Mouse (Mus musculus) cerebellum, postnatal 4 days (tissue): Measurements from ENCODE around the gene Srebf1.

Experiments
- DNase-seq, 2 experiments: peaks; one replicate each; pipeline ENCODE4 v3.0.0; 2022; ENCODE audit warnings: low spot score in 2 of 2, mixed read lengths in 1 of 2

The Srebf1 gene

DNA sequence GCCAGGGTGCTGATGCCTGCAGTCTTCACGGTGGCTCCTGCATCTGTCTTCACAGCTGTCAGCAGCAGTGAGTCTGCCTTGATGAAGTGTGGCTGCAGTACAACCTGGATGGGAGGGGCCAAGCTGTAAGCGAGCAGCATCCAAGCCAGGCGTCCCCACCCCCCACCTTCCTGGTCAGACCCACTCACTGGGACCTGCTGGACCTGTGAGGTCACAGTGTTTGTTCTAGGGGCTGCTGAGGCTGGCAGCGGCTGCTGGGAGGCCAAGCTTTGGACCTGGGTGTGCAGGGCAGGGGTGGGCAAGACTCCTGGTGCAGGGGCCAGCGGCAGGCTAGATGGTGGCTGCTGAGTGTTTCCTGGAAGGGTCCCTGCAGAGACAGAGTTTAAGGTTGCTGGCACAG, 16.2 kb downstream of the Srebf1 start:
- no peak for DNase-seq

DNA sequence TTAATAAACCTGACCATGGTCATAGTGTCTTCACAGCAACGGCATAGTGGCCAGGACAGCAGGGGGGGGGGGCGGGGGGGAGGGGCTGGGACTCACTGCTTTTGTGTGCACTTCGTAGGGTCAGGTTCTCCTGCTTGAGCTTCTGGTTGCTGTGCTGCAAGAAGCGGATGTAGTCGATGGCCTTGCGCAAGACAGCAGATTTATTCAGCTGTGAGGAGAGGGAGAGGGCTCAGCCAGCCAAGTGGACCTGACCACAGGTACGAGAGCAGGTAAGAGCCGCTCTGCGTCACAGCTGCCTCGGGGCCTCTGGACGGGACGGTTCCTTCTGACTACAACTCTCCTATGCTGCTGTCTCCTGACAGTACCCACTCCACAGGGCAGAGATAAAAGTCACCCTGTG, 17.4 kb downstream of the Srebf1 start:
- DNase-seq: no peak

DNA sequence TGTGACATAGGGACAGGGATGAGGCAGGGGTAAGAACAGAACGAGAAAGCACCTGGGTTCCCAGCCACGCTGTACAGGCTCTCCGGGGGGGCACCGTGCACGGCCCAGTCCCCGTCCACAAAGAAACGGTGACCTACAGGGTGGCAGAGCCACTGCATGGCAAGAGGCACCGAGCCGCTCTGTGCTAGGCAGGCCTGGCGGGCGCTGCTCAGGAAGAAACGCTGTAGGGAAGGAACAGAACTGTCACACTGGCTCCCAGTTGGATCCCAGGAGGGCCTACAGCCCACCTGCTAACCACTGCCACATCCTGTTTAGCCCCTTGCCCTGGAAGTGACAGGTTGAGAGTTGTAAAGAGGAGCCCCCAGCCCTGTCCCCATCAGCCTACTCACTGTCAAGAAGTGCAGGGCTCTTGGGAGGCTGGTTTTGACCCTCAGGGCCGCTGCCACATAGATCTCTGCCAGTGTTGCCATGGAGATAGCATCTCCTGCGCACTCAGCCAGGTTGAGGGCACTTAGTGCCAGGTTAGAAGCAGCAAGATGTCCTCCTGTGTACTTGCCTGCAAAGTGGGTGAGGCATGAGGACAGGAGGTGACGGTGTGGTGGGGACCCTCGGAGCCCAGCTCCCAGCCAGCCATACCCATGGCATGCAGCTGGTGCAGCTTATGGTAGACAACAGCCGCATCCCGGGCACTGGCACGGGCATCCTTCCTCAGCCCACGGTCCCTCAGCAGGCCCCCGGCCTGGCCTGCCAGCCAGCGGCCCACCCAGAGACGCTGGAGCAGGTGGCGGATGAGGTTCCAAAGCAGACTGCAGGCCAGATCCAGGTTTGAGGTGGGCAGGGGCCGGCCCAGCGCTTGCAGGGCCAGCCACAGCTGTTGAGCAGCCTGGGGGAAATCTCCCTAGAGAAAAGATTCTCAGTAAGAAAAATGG, 19.4 kb downstream of the Srebf1 start:
- DNase-seq: peak in 1 of 2 experiments; percentile 70

DNA sequence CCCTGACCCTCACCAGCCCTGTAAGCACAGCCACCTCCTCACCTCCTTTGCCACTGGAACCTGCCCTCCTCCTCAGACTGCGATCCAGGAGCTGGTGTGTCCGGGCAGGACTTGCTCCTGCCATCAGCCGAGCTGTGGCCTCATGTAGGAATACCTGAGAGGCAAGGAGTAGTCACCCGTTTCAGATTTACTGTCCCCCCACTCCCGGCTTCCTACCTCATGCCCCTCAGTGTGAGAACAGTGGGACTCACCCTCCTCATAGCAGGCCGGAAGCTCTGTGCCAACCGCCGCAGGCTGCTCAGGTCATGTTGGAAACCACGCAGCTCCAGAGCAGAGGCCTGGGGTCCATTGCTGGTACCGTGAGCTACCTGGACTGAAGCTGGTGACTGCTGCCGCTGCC, 22.0 kb downstream of the Srebf1 start:
- DNase-seq: peak in 1 of 2 experiments; percentile 23

DNA sequence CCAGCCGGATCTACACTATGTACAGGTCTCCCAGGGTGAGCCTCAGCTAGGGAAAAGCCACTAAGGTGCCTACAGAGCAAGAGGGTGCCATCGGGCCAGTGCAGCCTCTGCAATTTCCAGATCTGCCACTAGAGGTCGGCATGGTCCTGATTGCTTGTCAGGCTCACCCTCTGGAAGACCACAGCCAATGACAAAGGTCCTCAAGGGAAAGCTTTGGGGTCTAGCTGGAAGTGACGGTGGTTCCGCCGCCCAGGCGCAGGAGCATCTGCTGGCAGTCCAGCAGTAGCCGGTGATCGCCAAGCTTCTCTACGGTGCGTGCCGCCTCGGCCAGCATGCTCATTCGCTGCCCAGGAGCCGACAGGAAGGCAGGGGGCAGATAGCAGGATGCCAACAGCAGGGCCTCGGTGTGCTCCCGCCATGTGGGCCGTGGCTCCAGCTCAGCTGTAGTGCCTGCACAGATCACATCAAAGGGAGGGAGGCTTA, 22.6 kb downstream of the Srebf1 start:
- peak; percentile 98 to 99 for DNase-seq

DNA sequence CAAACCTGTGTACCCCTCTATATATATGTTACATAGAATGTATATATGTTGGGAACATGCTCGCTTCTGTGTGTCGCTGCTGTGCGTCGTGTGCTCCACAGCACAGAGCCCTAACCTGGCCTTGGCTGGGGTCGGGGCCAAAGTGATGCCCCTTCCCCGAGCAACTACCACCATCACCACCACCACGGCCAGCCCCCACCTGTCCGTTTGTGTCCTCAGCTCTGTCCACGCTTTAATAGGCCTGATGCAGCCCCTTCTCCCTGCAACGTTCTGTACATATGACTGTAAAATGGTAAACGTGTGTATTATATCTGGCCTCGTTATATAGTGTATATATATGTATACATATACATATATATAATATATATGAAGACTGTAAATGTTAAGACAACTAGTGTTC, 23.7 kb downstream of the Srebf1 start:
- peak in 1 of 2 experiments; percentile 7 for DNase-seq

DNA sequence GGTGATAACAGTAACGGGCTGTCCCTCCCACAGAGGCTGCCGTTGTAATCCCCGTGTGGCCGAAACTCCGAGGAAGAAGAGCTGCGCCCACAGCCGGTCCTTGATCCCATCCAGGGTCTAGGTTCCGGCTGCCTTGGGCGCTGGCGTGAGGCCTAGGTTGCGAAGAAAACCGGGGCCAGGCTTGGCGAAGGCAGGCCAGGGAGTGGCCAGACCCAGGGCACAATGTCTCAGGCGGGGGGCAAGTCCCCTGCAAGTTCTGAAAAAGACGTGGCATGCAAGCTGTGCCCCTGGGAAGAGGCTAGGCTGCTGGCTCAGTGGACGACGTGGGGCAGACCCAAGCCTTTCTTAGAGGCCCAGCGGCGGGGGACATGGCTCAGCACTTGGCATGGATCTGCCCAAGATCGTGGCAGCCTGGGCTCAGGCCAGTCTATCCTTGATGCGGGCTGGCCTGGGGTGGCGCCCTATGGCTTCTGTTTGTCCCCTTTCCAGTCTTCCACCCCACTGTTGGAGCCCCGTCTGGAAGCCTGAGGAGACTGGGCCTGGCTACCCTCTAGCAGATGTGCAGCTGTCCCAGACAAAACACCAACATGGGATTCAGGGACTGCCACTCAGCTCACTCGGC, 24.3 kb downstream of the Srebf1 start:
- DNase-seq: peak in 1 of 2 experiments; percentile 61

DNA sequence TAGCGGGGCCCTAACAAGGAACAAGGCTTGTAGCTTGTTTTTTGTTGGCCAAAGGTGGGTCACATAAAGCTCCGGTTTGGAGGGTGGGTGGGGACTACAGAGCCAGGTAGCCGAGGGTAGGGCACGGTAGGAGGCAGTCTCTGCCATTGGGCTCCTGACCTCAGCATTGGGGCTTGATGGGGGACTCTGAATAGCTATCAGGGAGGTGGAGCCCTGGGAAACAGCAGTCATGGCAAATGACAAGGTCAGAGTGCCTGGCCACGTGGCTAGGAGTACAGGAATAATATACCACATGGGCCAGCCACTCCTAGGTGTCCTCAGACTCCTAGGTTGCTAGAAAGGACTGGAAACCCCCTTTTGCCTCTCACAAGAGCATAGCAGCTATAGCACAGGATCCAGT, 26.0 kb downstream of the Srebf1 start:
- DNase-seq: no peak

DNA sequence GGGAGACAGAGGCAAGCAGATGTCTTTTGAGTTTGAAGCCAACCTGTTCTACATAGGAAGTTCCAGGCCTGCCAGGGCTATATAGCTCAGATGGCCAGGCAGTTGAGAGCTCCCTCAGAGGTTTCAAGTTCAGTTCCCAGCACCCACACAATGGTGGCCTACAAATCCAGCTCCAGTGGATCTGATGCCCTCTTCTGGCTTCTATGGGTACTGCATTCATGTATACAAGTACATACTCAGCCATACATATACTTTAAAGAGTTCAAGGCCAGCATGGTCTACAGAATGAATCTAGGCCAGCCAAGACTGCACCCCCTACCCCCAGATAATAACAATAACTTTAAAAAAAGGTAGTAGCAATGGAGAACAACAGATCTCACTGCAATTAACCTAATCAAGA, 27.3 kb downstream of the Srebf1 start:
- peak in 1 of 2 experiments; percentile 27 for DNase-seq

DNA sequence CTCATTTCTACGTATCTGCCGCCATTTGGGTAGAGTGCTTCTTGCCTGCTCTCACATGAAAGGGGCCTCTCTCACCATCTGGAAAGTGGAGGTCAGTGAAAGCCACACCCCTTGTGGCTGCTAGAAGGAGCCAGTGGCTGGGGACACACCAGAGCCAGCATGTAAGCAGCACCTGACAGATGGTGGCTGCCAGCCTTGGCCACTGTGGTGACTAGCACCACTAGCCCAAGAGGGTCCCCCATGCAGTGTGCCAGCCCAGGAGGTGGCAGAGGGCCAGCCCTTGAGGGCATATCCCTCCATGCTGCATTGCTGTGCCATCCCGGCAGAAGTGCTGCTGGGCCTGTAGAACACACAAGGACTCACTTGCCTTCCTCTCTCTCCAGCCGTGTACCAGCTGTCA, 28.8 kb downstream of the Srebf1 start:
- peak in 1 of 2 experiments; percentile 81 for DNase-seq

DNA sequence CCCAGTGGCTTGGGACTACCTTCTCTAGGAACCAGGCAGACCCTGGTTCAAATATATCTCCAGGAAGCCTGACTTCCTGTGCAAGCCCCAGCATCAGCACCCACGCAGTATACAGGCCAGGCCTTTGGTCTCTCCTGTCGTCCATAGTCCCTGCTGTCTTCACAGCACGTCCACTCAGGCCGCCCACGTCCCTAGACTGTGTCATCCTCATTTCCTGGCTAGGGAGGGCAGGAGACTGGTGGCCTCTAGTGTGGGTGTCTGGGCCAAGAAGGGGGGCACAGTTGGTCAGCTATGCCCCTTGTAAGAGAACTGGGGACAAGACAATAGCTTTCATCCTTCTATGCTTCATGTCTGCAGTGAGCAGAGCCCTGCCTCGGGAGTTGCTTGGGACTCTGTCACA, 29.8 kb downstream of the Srebf1 start:
- no peak for DNase-seq

DNA sequence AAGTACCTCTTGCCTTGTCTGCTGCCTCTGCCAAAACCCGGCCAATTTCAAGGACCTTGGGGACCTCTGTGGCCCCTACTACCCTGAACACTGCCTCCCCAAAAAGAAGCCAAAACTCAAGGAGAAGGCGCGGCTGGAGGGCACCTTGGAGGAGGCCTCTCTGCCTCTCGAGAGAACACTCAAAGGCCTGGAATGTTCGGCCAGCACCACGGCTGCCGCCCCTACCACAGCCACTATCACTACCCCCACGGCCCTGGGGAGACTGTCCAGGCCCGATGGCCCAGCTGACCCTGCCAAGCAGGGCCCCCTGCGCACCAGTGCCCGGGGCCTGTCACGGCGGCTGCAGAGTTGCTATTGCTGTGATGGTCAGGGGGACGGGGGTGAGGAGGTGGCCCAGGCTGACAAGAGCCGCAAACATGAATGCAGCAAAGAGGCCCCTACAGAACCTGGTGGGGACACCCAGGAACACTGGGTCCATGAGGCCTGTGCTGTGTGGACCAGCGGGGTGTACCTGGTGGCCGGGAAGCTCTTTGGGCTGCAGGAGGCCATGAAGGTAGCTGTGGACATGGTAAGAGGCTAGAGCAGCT, 32.2 kb downstream of the Srebf1 start:
- no peak for DNase-seq

DNA sequence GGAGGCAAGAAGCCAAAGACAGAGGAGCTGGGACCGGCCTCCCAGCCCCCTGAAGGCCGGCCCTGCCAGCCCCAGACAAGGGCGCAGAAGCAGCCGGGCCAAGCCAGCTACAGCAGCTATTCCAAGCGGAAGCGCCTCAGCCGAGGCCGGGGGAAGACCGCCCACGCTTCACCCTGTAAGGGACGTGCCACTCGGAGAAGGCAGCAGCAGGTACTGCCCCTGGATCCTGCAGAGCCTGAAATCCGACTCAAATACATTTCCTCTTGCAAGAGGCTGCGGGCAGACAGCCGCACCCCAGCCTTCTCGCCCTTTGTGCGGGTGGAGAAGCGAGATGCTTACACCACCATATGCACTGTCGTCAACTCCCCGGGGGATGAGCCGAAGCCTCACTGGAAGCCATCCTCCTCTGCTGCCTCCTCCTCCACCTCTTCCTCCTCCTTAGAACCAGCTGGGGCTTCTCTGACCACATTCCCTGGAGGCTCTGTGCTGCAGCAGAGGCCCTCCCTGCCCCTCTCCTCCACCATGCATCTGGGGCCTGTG, 32.8 kb downstream of the Srebf1 start:
- peak in 1 of 2 experiments; percentile 49 for DNase-seq

DNA sequence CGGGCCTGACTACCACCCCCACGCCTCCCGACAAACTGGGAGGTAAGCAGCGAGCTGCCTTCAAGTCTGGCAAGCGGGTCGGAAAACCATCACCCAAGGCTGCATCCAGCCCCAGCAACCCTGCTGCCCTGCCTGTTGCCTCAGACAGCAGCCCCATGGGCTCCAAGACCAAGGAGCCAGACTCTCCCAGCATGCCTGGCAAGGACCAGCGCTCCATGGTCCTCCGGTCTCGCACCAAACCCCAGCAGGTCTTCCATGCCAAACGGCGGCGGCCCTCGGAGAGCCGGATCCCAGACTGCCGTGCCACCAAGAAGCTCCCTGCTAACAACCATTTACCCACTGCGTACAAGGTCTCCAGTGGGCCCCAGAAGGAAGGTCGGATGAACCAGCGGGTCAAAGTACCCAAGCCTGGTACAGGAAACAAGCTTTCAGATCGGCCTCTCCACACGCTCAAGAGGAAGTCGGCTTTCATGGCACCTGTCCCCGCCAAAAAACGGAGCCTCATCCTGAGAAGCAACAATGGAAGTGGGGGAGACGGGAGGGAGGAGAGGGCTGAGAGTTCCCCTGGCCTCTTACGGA, 34.0 kb downstream of the Srebf1 start:
- DNase-seq: peak in 1 of 2 experiments; percentile 10

DNA sequence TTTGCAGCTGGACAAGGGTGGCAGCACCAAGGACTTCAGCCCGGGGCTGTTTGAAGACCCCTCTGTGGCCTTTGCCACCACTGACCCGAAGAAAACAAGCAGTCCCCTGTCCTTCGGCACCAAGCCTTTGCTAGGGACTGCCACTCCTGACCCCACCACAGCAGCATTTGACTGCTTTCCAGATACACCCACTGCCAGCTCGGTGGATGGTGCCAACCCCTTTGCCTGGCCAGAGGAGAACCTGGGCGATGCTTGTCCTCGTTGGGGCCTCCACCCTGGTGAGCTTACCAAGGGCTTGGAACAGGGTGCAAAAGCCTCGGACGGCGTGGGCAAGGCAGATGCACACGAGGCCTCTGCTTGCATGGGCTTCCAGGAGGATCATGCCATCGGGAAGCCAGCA, 35.3 kb downstream of the Srebf1 start:
- peak in 1 of 2 experiments; percentile 42 for DNase-seq

DNA sequence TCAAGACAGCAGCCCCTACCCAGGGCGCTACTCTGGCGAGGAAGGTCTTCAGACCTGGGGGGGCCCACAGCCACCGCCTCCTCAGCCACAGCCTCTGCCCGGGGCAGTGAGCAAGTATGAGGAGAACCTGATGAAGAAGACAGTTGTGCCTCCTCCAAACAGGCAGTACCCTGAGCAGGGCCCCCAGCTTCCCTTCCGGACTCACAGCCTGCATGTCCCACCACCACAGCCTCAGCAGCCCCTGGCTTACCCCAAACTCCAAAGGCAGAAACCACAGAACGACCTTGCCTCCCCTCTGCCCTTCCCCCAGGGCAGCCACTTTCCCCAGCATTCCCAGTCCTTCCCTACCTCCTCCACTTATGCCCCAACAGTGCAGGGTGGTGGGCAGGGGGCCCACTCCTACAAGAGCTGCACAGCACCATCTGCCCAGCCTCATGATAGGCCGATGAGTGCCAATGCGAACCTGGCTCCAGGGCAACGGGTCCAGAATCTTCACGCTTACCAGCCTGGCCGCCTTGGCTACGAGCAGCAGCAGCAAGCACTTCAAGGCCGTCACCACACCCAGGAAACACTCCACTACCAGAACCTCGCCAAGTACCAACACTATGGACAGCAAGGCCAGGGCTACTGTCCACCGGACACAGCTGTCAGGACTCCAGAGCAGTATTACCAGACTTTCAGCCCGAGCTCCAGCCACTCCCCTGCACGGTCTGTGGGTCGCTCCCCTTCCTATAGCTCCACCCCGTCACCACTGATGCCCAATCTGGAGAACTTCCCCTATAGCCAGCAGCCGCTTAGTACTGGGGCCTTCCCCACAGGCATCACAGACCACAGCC, 36.8 kb downstream of the Srebf1 start:
- peak in 1 of 2 experiments; percentile 78 for DNase-seq

DNA sequence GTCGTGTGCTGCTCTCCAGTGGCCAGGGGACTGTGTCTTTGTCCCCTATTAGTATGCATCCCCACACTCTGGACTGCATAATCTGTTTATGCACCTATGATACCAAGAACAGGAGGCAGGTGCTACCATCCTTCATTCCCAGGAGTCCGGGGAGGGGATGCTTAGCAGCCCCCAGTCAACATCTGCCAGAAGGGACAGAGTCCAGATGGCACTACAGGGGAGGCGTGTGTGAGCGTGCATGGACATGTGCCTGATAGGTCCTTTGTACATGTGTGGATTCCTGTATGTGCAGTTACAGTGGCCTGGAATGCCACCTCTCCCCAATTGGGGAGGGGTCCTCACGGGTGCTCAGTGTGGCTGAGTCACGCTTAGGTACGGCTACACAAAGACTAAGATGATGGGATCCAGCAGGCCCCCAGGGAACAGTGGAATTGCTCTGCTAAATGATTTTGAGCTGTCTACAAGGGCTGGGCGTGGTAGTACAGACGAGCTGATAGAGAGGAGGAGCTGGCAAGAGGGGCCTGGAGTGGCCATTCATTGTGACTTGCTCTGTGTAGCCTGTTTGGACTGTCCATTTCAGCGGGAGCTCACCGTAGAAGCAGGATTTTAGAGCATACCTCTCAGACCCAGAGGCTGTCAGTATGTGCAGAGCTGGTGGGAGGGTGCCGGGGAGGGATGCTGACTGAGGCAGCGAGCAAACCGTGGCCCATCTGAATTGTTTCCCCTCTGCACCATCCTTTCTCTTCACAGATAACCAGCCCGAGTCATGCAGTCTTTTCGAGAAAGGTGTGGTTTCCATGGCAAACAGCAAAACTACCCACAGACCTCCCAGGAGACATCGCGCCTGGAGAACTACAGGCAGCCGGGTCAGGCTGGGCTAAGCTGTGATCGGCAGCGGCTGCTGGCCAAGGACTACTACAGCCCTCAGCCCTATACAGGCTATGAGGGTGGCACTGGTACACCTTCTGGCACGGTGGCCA, 37.7 kb downstream of the Srebf1 start:
- no peak for DNase-seq

DNA sequence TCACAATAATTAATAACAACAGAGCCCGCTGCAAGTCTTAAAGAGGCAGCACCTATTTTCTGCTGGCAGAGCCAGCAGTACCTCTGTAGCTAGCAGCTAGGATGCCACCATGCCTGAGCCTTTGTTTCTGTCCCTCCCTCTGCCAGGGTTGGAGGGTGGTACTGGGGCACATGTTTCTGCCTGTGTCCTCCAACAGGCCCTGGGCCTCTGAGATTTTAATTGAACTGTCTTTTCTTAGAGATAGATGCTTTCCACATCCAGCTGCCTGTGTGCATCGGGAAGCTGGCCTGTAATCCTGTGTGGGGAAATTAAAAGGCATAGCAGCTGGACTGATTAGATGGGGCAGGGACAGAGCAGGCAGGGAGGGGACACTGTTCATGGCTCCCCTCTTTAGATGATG, 39.6 kb downstream of the Srebf1 start:
- DNase-seq: no peak

DNA sequence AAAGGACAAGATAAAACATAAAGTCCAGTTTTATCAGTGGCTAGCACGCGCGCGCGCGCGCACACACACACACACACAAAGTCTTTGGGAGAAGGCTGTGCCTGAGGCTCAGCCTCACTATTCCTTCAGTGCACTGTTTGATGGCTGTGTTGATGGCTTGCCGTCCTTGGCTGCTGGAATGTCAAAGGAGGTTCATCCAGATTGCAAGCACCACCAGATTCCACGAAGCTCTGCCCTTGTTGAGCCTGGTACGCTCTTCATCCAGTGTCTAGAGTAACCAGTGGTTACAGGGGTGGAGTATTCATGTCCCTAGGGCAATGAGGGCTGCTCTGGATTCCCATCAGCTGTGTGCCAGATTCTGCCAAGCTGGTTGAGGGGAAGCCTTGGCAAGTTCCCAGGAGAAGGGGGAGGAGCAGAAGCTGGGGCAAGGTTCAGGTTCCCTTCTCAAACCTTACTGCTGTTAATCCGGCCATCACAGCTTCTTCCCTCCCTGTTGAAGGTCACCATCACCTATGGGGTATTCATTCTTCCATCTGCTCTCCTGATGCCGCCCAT, 40.2 kb downstream of the Srebf1 start:
- peak in 1 of 2 experiments; percentile 51 for DNase-seq
